Mouse (Mus musculus): ENCODE measurements around the gene Carmil1. TPM values are rescaled to one million over a fixed set of nuclear protein-coding genes. Genes with fewer than 3 reads are reported as not detected.
"Not testable (repeated sequence)": the region's sequence is repeated elsewhere in the genome, so short reads cannot be mapped to it uniquely, and the experiment has no call there.

Carmil1 gene
- polyA plus RNA-seq, 1 experiment from 2014 or later: 16.6 TPM

- Histone ChIP-seq H3K9ac (ENCODE audit: low read length) (no peak overlapping the region), H3K36me3 (ENCODE audit: control insufficient read depth, insufficient read depth, low read length) (no peaks in the 10 kb centered on the region), H3K27me3 (ENCODE audit: control insufficient read depth, insufficient read depth, low read length) (no peaks in the 10 kb centered on the region), H3K4me1 (ENCODE audit: control insufficient read depth, insufficient read depth, low read length) (no peaks in the 10 kb centered on the region), H3K4me3 (ENCODE audit: low read depth, low read length) (no peak overlapping the region), H3K9me3 (ENCODE audit: control insufficient read depth, low read length) (no peaks in the 10 kb centered on the region), H3K4me2 (no peak overlapping the region), H3K27ac (ENCODE audit: low read depth, low read length) (no peak overlapping the region)
- no peak for DNase-seq (ENCODE audit: low spot score, missing footprints)
- WGBS: 84% methylated on average over 7 of the region's 7 CpGs
- no peak for ATAC-seq (ENCODE audit: low FRiP score)
Observed at GRCm38 (mm10) chr13:24108282-24108681, 172.3 kb downstream of the Carmil1 start.

- DNase-seq (ENCODE audit: low spot score, missing footprints) (no peak), ATAC-seq (ENCODE audit: low FRiP score) (no peak)
- 82% methylated on average over 3 of the region's 3 CpGs for WGBS
- Histone ChIP-seq H3K27ac (ENCODE audit: low read depth, low read length) (no peak overlapping the region), H3K4me3 (ENCODE audit: low read depth, low read length) (no peak overlapping the region), H3K4me1 (ENCODE audit: control insufficient read depth, insufficient read depth, low read length) (no peaks in the 10 kb centered on the region), H3K9ac (ENCODE audit: low read length) (no peak overlapping the region), H3K4me2 (no peak overlapping the region), H3K9me3 (ENCODE audit: control insufficient read depth, low read length) (no peaks in the 10 kb centered on the region), H3K36me3 (ENCODE audit: control insufficient read depth, insufficient read depth, low read length) (no peaks in the 10 kb centered on the region), H3K27me3 (ENCODE audit: control insufficient read depth, insufficient read depth, low read length) (no peaks in the 10 kb centered on the region)
Observed at GRCm38 (mm10) chr13:24107058-24107457, 173.5 kb downstream of the Carmil1 start.

- Histone ChIP-seq H3K9ac (ENCODE audit: low read length) (no peak overlapping the region), H3K9me3 (ENCODE audit: control insufficient read depth, low read length) (no peaks in the 10 kb centered on the region), H3K4me3 (ENCODE audit: low read depth, low read length) (no peak overlapping the region), H3K36me3 (ENCODE audit: control insufficient read depth, insufficient read depth, low read length) (no peaks in the 10 kb centered on the region), H3K4me2 (no peak overlapping the region), H3K27ac (ENCODE audit: low read depth, low read length) (no peak overlapping the region), H3K4me1 (ENCODE audit: control insufficient read depth, insufficient read depth, low read length) (no peaks in the 10 kb centered on the region), H3K27me3 (ENCODE audit: control insufficient read depth, insufficient read depth, low read length) (no peaks in the 10 kb centered on the region)
- ATAC-seq (ENCODE audit: low FRiP score): no peak
- DNase-seq (ENCODE audit: low spot score, missing footprints): no peak
- WGBS: 94% methylated on average over 5 of the region's 5 CpGs
Observed at GRCm38 (mm10) chr13:24105838-24106237, 174.8 kb downstream of the Carmil1 start.

GRCm38 (mm10) chr13:24105340-24105669 lies 175.3 kb downstream of the Carmil1 start:
- H3K27ac ChIP-seq (ENCODE audit: low read depth, low read length): no peak overlapping the region
- WGBS: 69% methylated on average over 1 of the region's 1 CpGs
- H3K9me3 ChIP-seq (ENCODE audit: control insufficient read depth, low read length): no peaks in the 10 kb centered on the region
- ATAC-seq (ENCODE audit: low FRiP score): no peak
- H3K4me3 ChIP-seq (ENCODE audit: low read depth, low read length): no peak overlapping the region
- no peak overlapping the region for H3K4me2 ChIP-seq
- no peaks in the 10 kb centered on the region for H3K4me1 ChIP-seq (ENCODE audit: control insufficient read depth, insufficient read depth, low read length)
- no peak for DNase-seq (ENCODE audit: low spot score, missing footprints)
- no peak overlapping the region for H3K9ac ChIP-seq (ENCODE audit: low read length)
- H3K27me3 ChIP-seq (ENCODE audit: control insufficient read depth, insufficient read depth, low read length): no peaks in the 10 kb centered on the region
- H3K36me3 ChIP-seq (ENCODE audit: control insufficient read depth, insufficient read depth, low read length): no peaks in the 10 kb centered on the region

GRCm38 (mm10) chr13:24104611-24105339 lies 175.8 kb downstream of the Carmil1 start:
- not testable (repeated sequence) for H3K9me3 ChIP-seq (ENCODE audit: control insufficient read depth, low read length); ATAC-seq (ENCODE audit: low FRiP score); H3K27ac ChIP-seq (ENCODE audit: low read depth, low read length); H3K4me2 ChIP-seq; H3K4me1 ChIP-seq (ENCODE audit: control insufficient read depth, insufficient read depth, low read length); H3K27me3 ChIP-seq (ENCODE audit: control insufficient read depth, insufficient read depth, low read length); H3K36me3 ChIP-seq (ENCODE audit: control insufficient read depth, insufficient read depth, low read length); DNase-seq (ENCODE audit: low spot score, missing footprints); H3K9ac ChIP-seq (ENCODE audit: low read length); H3K4me3 ChIP-seq (ENCODE audit: low read depth, low read length)
- 74% methylated on average over 9 of the region's 9 CpGs for WGBS

- DNase-seq (ENCODE audit: low spot score, missing footprints): no peak
- Histone ChIP-seq H3K27me3 (ENCODE audit: control insufficient read depth, insufficient read depth, low read length) (no peaks in the 10 kb centered on the region), H3K4me3 (ENCODE audit: low read depth, low read length) (no peak overlapping the region), H3K27ac (ENCODE audit: low read depth, low read length) (no peak overlapping the region), H3K36me3 (ENCODE audit: control insufficient read depth, insufficient read depth, low read length) (no peaks in the 10 kb centered on the region), H3K9ac (ENCODE audit: low read length) (no peak overlapping the region), H3K4me1 (ENCODE audit: control insufficient read depth, insufficient read depth, low read length) (no peaks in the 10 kb centered on the region), H3K9me3 (ENCODE audit: control insufficient read depth, low read length) (no peaks in the 10 kb centered on the region), H3K4me2 (no peak overlapping the region)
- 77% methylated on average over 4 of the region's 4 CpGs for WGBS
- ATAC-seq (ENCODE audit: low FRiP score): no peak
Observed at GRCm38 (mm10) chr13:24104016-24104415, 176.6 kb downstream of the Carmil1 start.

GRCm38 (mm10) chr13:24103152-24103551 lies 177.4 kb downstream of the Carmil1 start:
- H3K36me3 ChIP-seq (ENCODE audit: control insufficient read depth, insufficient read depth, low read length): no peaks in the 10 kb centered on the region
- no peak overlapping the region for H3K9ac ChIP-seq (ENCODE audit: low read length)
- H3K27me3 ChIP-seq (ENCODE audit: control insufficient read depth, insufficient read depth, low read length): no peaks in the 10 kb centered on the region
- ATAC-seq (ENCODE audit: low FRiP score) (no peak), DNase-seq (ENCODE audit: low spot score, missing footprints) (no peak)
- no peaks in the 10 kb centered on the region for H3K4me1 ChIP-seq (ENCODE audit: control insufficient read depth, insufficient read depth, low read length)
- H3K9me3 ChIP-seq (ENCODE audit: control insufficient read depth, low read length): no peaks in the 10 kb centered on the region
- no peak overlapping the region for H3K4me3 ChIP-seq (ENCODE audit: low read depth, low read length)
- no peak overlapping the region for H3K27ac ChIP-seq (ENCODE audit: low read depth, low read length)
- WGBS: 91% methylated on average over 2 of the region's 2 CpGs
- H3K4me2 ChIP-seq: no peak overlapping the region

- Histone ChIP-seq H3K4me3 (ENCODE audit: low read depth, low read length) (no peak overlapping the region), H3K4me1 (ENCODE audit: control insufficient read depth, insufficient read depth, low read length) (no peaks in the 10 kb centered on the region), H3K36me3 (ENCODE audit: control insufficient read depth, insufficient read depth, low read length) (no peaks in the 10 kb centered on the region), H3K27ac (ENCODE audit: low read depth, low read length) (no peak overlapping the region), H3K9me3 (ENCODE audit: control insufficient read depth, low read length) (no peaks in the 10 kb centered on the region), H3K27me3 (ENCODE audit: control insufficient read depth, insufficient read depth, low read length) (no peaks in the 10 kb centered on the region), H3K9ac (ENCODE audit: low read length) (no peak overlapping the region), H3K4me2 (no peak overlapping the region)
- ATAC-seq (ENCODE audit: low FRiP score) (no peak), DNase-seq (ENCODE audit: low spot score, missing footprints) (no peak)
- WGBS: 92% methylated on average over 4 of the region's 4 CpGs
Observed at GRCm38 (mm10) chr13:24102256-24102655, 178.3 kb downstream of the Carmil1 start.

GRCm38 (mm10) chr13:24101157-24102130 lies 179.2 kb downstream of the Carmil1 start:
- H3K27me3 ChIP-seq (ENCODE audit: control insufficient read depth, insufficient read depth, low read length): no peaks in the 10 kb centered on the region
- H3K27ac ChIP-seq (ENCODE audit: low read depth, low read length): no peak overlapping the region
- no peak overlapping the region for H3K4me3 ChIP-seq (ENCODE audit: low read depth, low read length)
- ATAC-seq (ENCODE audit: low FRiP score) (no peak), DNase-seq (ENCODE audit: low spot score, missing footprints) (no peak)
- H3K4me2 ChIP-seq: no peak overlapping the region
- no peak overlapping the region for H3K9ac ChIP-seq (ENCODE audit: low read length)
- no peaks in the 10 kb centered on the region for H3K9me3 ChIP-seq (ENCODE audit: control insufficient read depth, low read length)
- WGBS: 68% methylated on average over 11 of the region's 11 CpGs
- no peaks in the 10 kb centered on the region for H3K36me3 ChIP-seq (ENCODE audit: control insufficient read depth, insufficient read depth, low read length)
- H3K4me1 ChIP-seq (ENCODE audit: control insufficient read depth, insufficient read depth, low read length): no peaks in the 10 kb centered on the region

Measured in midbrain, embryonic 11.5 days (tissue).